Mouse (Mus musculus) hindbrain, embryonic 16.5 days (tissue): ENCODE data around the gene Ryr1. TPM values are rescaled to one million over a fixed set of nuclear protein-coding genes. Genes with fewer than 3 reads are reported as not detected.

Experiments
- ATAC-seq: fragments of 200-750 bp; cut with Nextera tagmentation; 2 replicates; pipeline ENCODE4 v1.8.0; 2017; ENCODE audit warnings: moderate TSS enrichment, moderate library complexity
- H3K27ac ChIP-seq: fragments of 300-500 bp; sonication (generic); 2 replicates; pipeline ENCODE4 v1.5.1; 2014; ENCODE audit warnings: low read depth, mild to moderate bottlenecking, control low read depth, low read length, moderate library complexity
- H3K27me3 ChIP-seq: fragments of 300-500 bp; sonication (generic); replicated peaks from 2 replicates; pipeline ENCODE4 v1.6.1; 2014; ENCODE audit warnings: low read length; ENCODE audit not compliant: control insufficient read depth, insufficient read depth
- H3K36me3 ChIP-seq: fragments of 300-500 bp; sonication (generic); 2 replicates; pipeline ENCODE4 v1.6.1; 2014; ENCODE audit warnings: mild to moderate bottlenecking, low read length, moderate library complexity, mixed read lengths; ENCODE audit not compliant: control insufficient read depth, insufficient read depth
- H3K4me1 ChIP-seq: fragments of 300-500 bp; sonication (generic); 2 replicates; pipeline ENCODE4 v1.6.1; 2014; ENCODE audit warnings: low read depth, low read length; ENCODE audit not compliant: control insufficient read depth, insufficient read depth
- H3K4me2 ChIP-seq: fragments of 300-500 bp; sonication (generic); 2 replicates; pipeline ENCODE4 v1.6.1; 2014; ENCODE audit warnings: mild to moderate bottlenecking, low read length, control low read depth, moderate library complexity
- H3K4me3 ChIP-seq: fragments of 300-500 bp; sonication (generic); 2 replicates; pipeline ENCODE4 v1.5.1; 2014; ENCODE audit warnings: mild to moderate bottlenecking, low read length, control low read depth, moderate library complexity
- H3K9ac ChIP-seq: fragments of 300-500 bp; sonication (generic); 2 replicates; pipeline ENCODE4 v1.6.1; 2014; ENCODE audit warnings: low read depth, mild to moderate bottlenecking, control low read depth, low read length, moderate library complexity
- H3K9me3 ChIP-seq: fragments of 300-500 bp; sonication (generic); 2 replicates; pipeline ENCODE4 v1.6.1; 2014; ENCODE audit warnings: mild to moderate bottlenecking, low read length, moderate library complexity; ENCODE audit not compliant: control insufficient read depth
- WGBS: fragments of 180-500 bp; shearing (Covaris S2); extraction: QIAGEN DNeasy Blood & Tissue Kit; methylation state at CpG from one replicate; pipeline ENCODE4 v1.1.7; 2014; 5-methylcytosine and 5-hydroxymethylcytosine counted together
- polyA plus RNA-seq: library from polyadenylated mRNA; unstranded; fragments of >200 nt; fragmentation: Nextera tagmentation; extraction: Ambion mirVana; gene quantifications from 2 replicates; pipeline ENCODE4 v1.2.1, GENCODE M21; 2015

The Ryr1 gene
- polyA plus RNA-seq, 1 experiment from 2014 or later, result 9.2 TPM

DNA sequence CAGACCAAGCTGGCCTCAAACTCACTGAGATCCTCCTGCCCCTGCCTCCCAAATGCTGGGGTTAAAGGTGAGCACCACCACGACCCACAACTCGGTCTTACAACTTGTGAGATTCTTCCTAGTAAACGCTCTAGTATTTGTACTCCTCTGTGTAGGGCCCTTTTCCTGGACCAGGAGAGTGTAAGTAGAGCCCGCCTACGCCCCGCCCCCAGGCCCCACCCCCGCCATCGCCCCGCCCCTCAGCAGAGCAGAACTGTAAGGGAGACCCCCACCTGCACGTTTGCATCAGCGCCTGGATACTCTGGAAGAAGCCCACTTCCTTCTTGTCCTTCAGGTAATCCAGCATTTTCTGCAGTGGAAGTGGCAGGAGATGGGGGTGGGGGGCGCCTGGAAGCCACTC lies 78.4 kb downstream of the Ryr1 start:
- Histone ChIP-seq H3K27ac (no peak overlapping the region), H3K27me3 (no peaks in the 10 kb centered on the region; the same call in 1 of the 2 replicates), H3K9ac (peak overlapping the region; percentile 32; the same call in 1 of the 2 replicates), H3K4me1 (no peaks in the 10 kb centered on the region), H3K36me3 (no peaks in the 10 kb centered on the region), H3K4me2 (peak overlapping the region; percentile 39), H3K9me3 (no peaks in the 10 kb centered on the region; the same call in 1 of the 2 replicates), H3K4me3 (peak overlapping the region; percentile 24)
- WGBS, result 8% methylated on average over 11 of the region's 12 CpGs
- ATAC-seq, result peak; percentile 60

GRCm38 (mm10) chr7:29044302-29044701 lies 80.7 kb downstream of the Ryr1 start:
- Histone ChIP-seq H3K4me1 (peaks cover 8% of the 10 kb centered on the region), H3K27ac (peak overlapping the region; percentile 42; the same call in 1 of the 2 replicates), H3K4me3 (no peak overlapping the region), H3K9me3 (no peaks in the 10 kb centered on the region; the same call in 1 of the 2 replicates), H3K36me3 (no peaks in the 10 kb centered on the region), H3K27me3 (no peaks in the 10 kb centered on the region; the same call in 1 of the 2 replicates), H3K4me2 (no peak overlapping the region), H3K9ac (no peak overlapping the region)
- ATAC-seq, result no peak
- WGBS, result 41% methylated on average over 9 of the region's 9 CpGs

GRCm38 (mm10) chr7:29043674-29044057 lies 81.3 kb downstream of the Ryr1 start:
- 31% methylated on average over 11 of the region's 11 CpGs for WGBS
- Histone ChIP-seq H3K4me2 (peak overlapping the region; percentile 16; the same call in 1 of the 2 replicates), H3K27me3 (no peaks in the 10 kb centered on the region; the same call in 1 of the 2 replicates), H3K9me3 (no peaks in the 10 kb centered on the region; the same call in 1 of the 2 replicates), H3K27ac (peak overlapping the region; percentile 65), H3K4me1 (peaks cover 8% of the 10 kb centered on the region), H3K36me3 (no peaks in the 10 kb centered on the region), H3K9ac (no peak overlapping the region), H3K4me3 (no peak overlapping the region)
- peak; percentile 17; the same call in 1 of the 2 replicates for ATAC-seq

DNA sequence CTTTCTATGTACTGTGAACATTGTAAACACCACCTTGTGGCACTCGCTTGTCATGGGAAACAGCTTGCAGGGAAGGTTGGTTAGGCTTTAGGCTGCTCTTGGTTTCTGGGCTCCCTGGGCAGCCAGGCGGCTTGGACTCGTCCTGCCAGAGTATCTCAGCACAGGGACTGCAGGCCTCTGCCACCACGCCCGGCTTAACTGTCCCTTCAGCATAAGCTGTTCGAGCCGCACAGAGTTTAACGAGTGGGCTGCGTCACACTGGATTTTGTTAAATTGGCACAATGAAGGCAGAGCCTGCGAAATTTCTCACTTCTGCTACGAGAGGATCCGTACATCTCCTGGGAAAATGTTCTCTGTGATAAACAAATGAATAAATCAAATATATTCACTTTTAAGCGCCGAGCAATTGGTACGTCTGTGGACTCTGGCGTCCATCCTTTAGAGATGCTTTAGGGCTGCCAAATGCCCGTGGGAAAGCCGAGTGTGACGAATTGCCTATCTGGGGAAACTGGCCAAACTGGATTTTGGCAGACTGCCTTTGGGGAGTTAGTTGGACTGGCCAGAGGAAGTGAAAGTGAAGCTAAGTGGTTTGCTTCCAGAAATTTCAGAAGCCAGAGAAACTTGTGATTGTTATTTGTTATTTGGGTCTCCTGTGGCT lies 81.8 kb downstream of the Ryr1 start:
- Histone ChIP-seq H3K4me1 (peaks cover 8% of the 10 kb centered on the region), H3K9me3 (no peaks in the 10 kb centered on the region; the same call in 1 of the 2 replicates), H3K9ac (no peak overlapping the region), H3K36me3 (no peaks in the 10 kb centered on the region), H3K4me2 (peak overlapping the region; percentile 16; the same call in 1 of the 2 replicates), H3K4me3 (no peak overlapping the region), H3K27me3 (no peaks in the 10 kb centered on the region; the same call in 1 of the 2 replicates), H3K27ac (peak overlapping the region; percentile 65)
- ATAC-seq, result peak; percentile 60
- WGBS, result 47% methylated on average over 19 of the region's 19 CpGs

- Histone ChIP-seq H3K9ac (no peak overlapping the region), H3K4me2 (no peak overlapping the region), H3K27me3 (no peaks in the 10 kb centered on the region; the same call in 1 of the 2 replicates), H3K4me1 (peaks cover 8% of the 10 kb centered on the region), H3K27ac (no peak overlapping the region), H3K36me3 (no peaks in the 10 kb centered on the region), H3K4me3 (no peak overlapping the region), H3K9me3 (no peaks in the 10 kb centered on the region)
- no peak for ATAC-seq
- 87% methylated on average over 5 of the region's 5 CpGs for WGBS
Measured at GRCm38 (mm10) chr7:29041194-29041593, 83.8 kb downstream of the Ryr1 start.

- H3K4me1 ChIP-seq, result peaks cover 8% of the 10 kb centered on the region
- H3K9me3 ChIP-seq, result no peaks in the 10 kb centered on the region
- 0 out of 2 replicates have a peak overlapping the region, but pooled peaks have one; percentile 1 for H3K27ac ChIP-seq
- no peaks in the 10 kb centered on the region; the same call in 1 of the 2 replicates for H3K27me3 ChIP-seq
- H3K36me3 ChIP-seq, result no peaks in the 10 kb centered on the region
- H3K9ac ChIP-seq, result peak overlapping the region; percentile 55
- 2% methylated on average over 26 of the region's 26 CpGs for WGBS
- H3K4me2 ChIP-seq, result peak overlapping the region; percentile 87
- peak; percentile 52 for ATAC-seq
- H3K4me3 ChIP-seq, result peak overlapping the region; percentile 43
Measured at GRCm38 (mm10) chr7:29039985-29040661, 84.9 kb downstream of the Ryr1 start.

DNA sequence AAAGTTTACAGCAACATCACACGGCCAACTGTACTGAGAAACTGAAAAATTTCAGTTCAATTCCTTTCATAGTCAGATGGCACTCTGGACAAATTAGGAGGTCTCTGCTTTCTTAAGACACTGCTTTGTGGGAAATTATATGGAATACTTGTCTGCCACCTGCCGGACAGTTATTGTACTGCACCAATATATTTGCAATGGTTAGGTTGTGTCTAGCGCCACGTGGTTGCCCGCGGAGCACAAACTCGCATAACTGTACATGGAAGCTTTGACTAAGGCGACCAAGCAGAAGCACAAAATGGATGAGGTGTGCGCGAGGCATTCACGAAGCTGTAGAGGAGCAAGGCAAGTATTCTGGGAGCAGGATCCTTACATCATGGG lies 85.4 kb downstream of the Ryr1 start:
- H3K4me1 ChIP-seq, result peaks cover 8% of the 10 kb centered on the region
- no peaks in the 10 kb centered on the region for H3K9me3 ChIP-seq
- H3K9ac ChIP-seq, result peak overlapping the region; percentile 55
- WGBS, result 0% methylated on average over 11 of the region's 11 CpGs
- peak overlapping the region; percentile 87 for H3K4me2 ChIP-seq
- H3K27me3 ChIP-seq, result no peaks in the 10 kb centered on the region
- ATAC-seq, result peak; percentile 55
- no peaks in the 10 kb centered on the region for H3K36me3 ChIP-seq
- H3K4me3 ChIP-seq, result peak overlapping the region; percentile 43
- H3K27ac ChIP-seq, result 0 out of 2 replicates have a peak overlapping the region, but pooled peaks have one; percentile 1

DNA sequence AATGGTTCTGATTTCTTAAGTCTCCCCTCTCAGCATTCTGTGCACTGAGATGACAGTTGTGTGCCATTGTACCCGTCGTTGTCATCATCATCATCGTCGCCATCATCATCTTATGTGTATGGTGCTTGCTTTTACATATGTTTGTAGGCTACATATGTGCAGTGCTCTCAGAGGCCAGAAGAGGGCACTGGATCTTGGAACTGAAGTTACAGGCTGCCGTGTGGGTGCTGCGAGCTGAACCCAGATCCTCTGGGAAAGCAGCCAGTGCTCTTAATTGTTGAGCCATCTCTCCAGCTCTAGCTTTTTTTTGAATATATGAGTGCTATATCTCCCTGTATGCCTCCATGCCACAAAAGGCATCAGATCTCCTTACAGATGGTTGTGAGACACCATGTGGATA lies 87.7 kb downstream of the Ryr1 start:
- WGBS, result 86% methylated on average over 6 of the region's 6 CpGs
- no peak for ATAC-seq
- H3K27me3 ChIP-seq, result no peaks in the 10 kb centered on the region
- peaks cover 3% of the 10 kb centered on the region; the same call in 1 of the 2 replicates for H3K9me3 ChIP-seq
- no peak overlapping the region for H3K9ac ChIP-seq
- H3K4me1 ChIP-seq, result peaks cover 8% of the 10 kb centered on the region
- H3K36me3 ChIP-seq, result no peaks in the 10 kb centered on the region
- H3K27ac ChIP-seq, result no peak overlapping the region
- H3K4me3 ChIP-seq, result no peak overlapping the region
- H3K4me2 ChIP-seq, result no peak overlapping the region

GRCm38 (mm10) chr7:29032685-29033084 lies 92.3 kb downstream of the Ryr1 start:
- Histone ChIP-seq H3K9me3 (peaks cover 3% of the 10 kb centered on the region; the same call in 1 of the 2 replicates), H3K36me3 (no peaks in the 10 kb centered on the region), H3K9ac (no peak overlapping the region), H3K27ac (no peak overlapping the region), H3K4me3 (no peak overlapping the region), H3K27me3 (no peaks in the 10 kb centered on the region), H3K4me1 (no peaks in the 10 kb centered on the region), H3K4me2 (no peak overlapping the region)
- 85% methylated on average over 5 of the region's 5 CpGs for WGBS
- ATAC-seq, result no peak
